Mouse (Mus musculus): Measurements from ENCODE around the gene Pla2g15.

- TF ChIP-seq GATA1 (IDR thresholded peaks at IDR 0.05; ENCODE audit: borderline replicate concordance, low read length) (no peak), FLI1 (IDR thresholded peaks at IDR 0.05; ENCODE audit: low read length) (no peak)
Measured at GRCm38 (mm10) chr8:106138616-106139015, 11.6 kb upstream of the Pla2g15 start.
